Mouse (Mus musculus) adrenal gland, postnatal 4 days (tissue): Measurements from ENCODE around the gene Zfp536. TPM values are rescaled to one million over a fixed set of nuclear protein-coding genes. Genes with fewer than 3 reads are reported as not detected.

ENCODE experiments used
- DNase-seq, 2 experiments: peaks; one replicate each; pipeline ENCODE4 v3.0.0; 2021 to 2022; ENCODE audit warnings: low spot score in 2 of 2, mixed read lengths in 2 of 2
- total RNA-seq, 2 experiments: library from RNA; stranded (reverse); gene quantifications; 2 replicates each; pipeline ENCODE4 v1.2.3; 2021

The Zfp536 gene
- total RNA-seq, 2 experiments from 2014 or later: 10.3 TPM

GRCm38 (mm10) chr7:37559851-37560250 is 213.6 kb downstream of the Zfp536 start:
- no peak for DNase-seq

- no peak for DNase-seq
Observed at GRCm38 (mm10) chr7:37559341-37559740, 214.1 kb downstream of the Zfp536 start.

GRCm38 (mm10) chr7:37556811-37557210 is 216.6 kb downstream of the Zfp536 start:
- DNase-seq: no peak

- DNase-seq: no peak
Observed at GRCm38 (mm10) chr7:37554405-37554804, 219.0 kb downstream of the Zfp536 start.

- DNase-seq: no peak
Observed at GRCm38 (mm10) chr7:37553646-37554045, 219.8 kb downstream of the Zfp536 start.

GRCm38 (mm10) chr7:37552384-37552783 is 221.1 kb downstream of the Zfp536 start:
- DNase-seq: no peak

GRCm38 (mm10) chr7:37548805-37549204 is 224.6 kb downstream of the Zfp536 start:
- no peak for DNase-seq

GRCm38 (mm10) chr7:37544011-37544410 is 229.4 kb downstream of the Zfp536 start:
- DNase-seq: no peak

- no peak for DNase-seq
Observed at GRCm38 (mm10) chr7:37542951-37543350, 230.5 kb downstream of the Zfp536 start.

- no peak for DNase-seq
Observed at GRCm38 (mm10) chr7:37531166-37531565, 242.3 kb downstream of the Zfp536 start.

GRCm38 (mm10) chr7:37528311-37528710 is 245.1 kb downstream of the Zfp536 start:
- no peak for DNase-seq

- no peak for DNase-seq
Observed at GRCm38 (mm10) chr7:37527890-37528289, 245.6 kb downstream of the Zfp536 start.

- no peak for DNase-seq
Observed at GRCm38 (mm10) chr7:37521407-37521806, 252.0 kb downstream of the Zfp536 start.

- DNase-seq: no peak
Observed at GRCm38 (mm10) chr7:37510933-37511675, 262.3 kb downstream of the Zfp536 start.

- DNase-seq: no peak
Observed at GRCm38 (mm10) chr7:37509700-37510099, 263.7 kb downstream of the Zfp536 start.

GRCm38 (mm10) chr7:37505548-37505947 is 267.9 kb downstream of the Zfp536 start:
- no peak for DNase-seq

- DNase-seq: no peak
Observed at GRCm38 (mm10) chr7:37505096-37505495, 268.3 kb downstream of the Zfp536 start.

GRCm38 (mm10) chr7:37498881-37499280 is 274.6 kb downstream of the Zfp536 start:
- no peak for DNase-seq

- DNase-seq: no peak
Observed at GRCm38 (mm10) chr7:37496491-37496890, 276.9 kb downstream of the Zfp536 start.

- no peak for DNase-seq
Observed at GRCm38 (mm10) chr7:37490312-37490711, 283.1 kb downstream of the Zfp536 start.

GRCm38 (mm10) chr7:37484946-37485345 is 288.5 kb downstream of the Zfp536 start:
- no peak for DNase-seq

GRCm38 (mm10) chr7:37482564-37482963 is 290.9 kb downstream of the Zfp536 start:
- no peak for DNase-seq

GRCm38 (mm10) chr7:37481165-37481564 is 292.3 kb downstream of the Zfp536 start:
- no peak for DNase-seq
